Mouse (Mus musculus) lung, embryonic 14.5 days (tissue): ENCODE data around the gene Qrich2. TPM values are rescaled to one million over a fixed set of nuclear protein-coding genes. Genes with fewer than 3 reads are reported as not detected.
A peak's percentile ranks its signal among the peaks of the same experiment; 100 is the strongest.
"Not testable (repeated sequence)": the region's sequence is repeated elsewhere in the genome, so short reads cannot be mapped to it uniquely, and the experiment has no call there.

Experiments used
- ATAC-seq: fragments of 200-750 bp; cut with Nextera tagmentation; 2 replicates; pipeline ENCODE4 v1.8.0; 2017; ENCODE audit warnings: mild to moderate bottlenecking, moderate TSS enrichment, moderate library complexity; ENCODE audit not compliant: insufficient read depth
- DNase-seq: peaks from one replicate; pipeline ENCODE4 v3.0.0-alpha.2; 2015
- H3K27ac ChIP-seq: fragments of 300-500 bp; sonication (generic); 2 replicates; pipeline ENCODE4 v1.5.1; 2014; ENCODE audit warnings: low read depth, mild to moderate bottlenecking, moderate library complexity
- H3K27me3 ChIP-seq: fragments of 300-500 bp; sonication (generic); 2 replicates; pipeline ENCODE4 v1.6.1; 2014; ENCODE audit warnings: low read length, control low read depth; ENCODE audit not compliant: insufficient read depth
- H3K36me3 ChIP-seq: fragments of 300-500 bp; sonication (generic); 2 replicates; pipeline ENCODE4 v1.6.1; 2014; ENCODE audit warnings: control low read depth; ENCODE audit not compliant: insufficient read depth
- H3K4me1 ChIP-seq: fragments of 300-500 bp; sonication (generic); 2 replicates; pipeline ENCODE4 v1.6.1; 2014; ENCODE audit warnings: antibody characterized with exemption, control low read depth; ENCODE audit not compliant: insufficient read depth
- H3K4me2 ChIP-seq: fragments of 300-500 bp; sonication (generic); 2 replicates; pipeline ENCODE4 v1.6.1; 2014; ENCODE audit warnings: mild to moderate bottlenecking
- H3K4me3 ChIP-seq: fragments of 300-500 bp; sonication (generic); 2 replicates; pipeline ENCODE4 v1.5.1; 2014; ENCODE audit warnings: low read depth, low read length
- H3K9ac ChIP-seq: fragments of 300-500 bp; sonication (generic); 2 replicates; pipeline ENCODE4 v1.6.1; 2014
- H3K9me3 ChIP-seq: fragments of 300-500 bp; sonication (generic); 2 replicates; pipeline ENCODE4 v1.6.1; 2016; ENCODE audit warnings: low read depth, low read length, control low read depth
- CTCF ChIP-seq: IDR thresholded peaks from 2 replicates; pipeline ENCODE4 v1.5.1; 2016; ENCODE audit warnings: antibody characterized with exemption, low read depth
- WGBS: fragments of 180-500 bp; shearing (Covaris S2); extraction: QIAGEN DNeasy Blood & Tissue Kit; methylation state at CpG from one replicate; pipeline ENCODE4 v1.1.7; 2014; 5-methylcytosine and 5-hydroxymethylcytosine counted together
- polyA plus RNA-seq: library from polyadenylated mRNA; unstranded; fragments of >200 nt; fragmentation: Nextera tagmentation; extraction: Ambion mirVana; gene quantifications from 2 replicates; pipeline ENCODE4 v1.2.1, GENCODE M21; 2014

Qrich2 gene
- polyA plus RNA-seq, 1 experiment from 2014 or later: 0.45 TPM

DNA sequence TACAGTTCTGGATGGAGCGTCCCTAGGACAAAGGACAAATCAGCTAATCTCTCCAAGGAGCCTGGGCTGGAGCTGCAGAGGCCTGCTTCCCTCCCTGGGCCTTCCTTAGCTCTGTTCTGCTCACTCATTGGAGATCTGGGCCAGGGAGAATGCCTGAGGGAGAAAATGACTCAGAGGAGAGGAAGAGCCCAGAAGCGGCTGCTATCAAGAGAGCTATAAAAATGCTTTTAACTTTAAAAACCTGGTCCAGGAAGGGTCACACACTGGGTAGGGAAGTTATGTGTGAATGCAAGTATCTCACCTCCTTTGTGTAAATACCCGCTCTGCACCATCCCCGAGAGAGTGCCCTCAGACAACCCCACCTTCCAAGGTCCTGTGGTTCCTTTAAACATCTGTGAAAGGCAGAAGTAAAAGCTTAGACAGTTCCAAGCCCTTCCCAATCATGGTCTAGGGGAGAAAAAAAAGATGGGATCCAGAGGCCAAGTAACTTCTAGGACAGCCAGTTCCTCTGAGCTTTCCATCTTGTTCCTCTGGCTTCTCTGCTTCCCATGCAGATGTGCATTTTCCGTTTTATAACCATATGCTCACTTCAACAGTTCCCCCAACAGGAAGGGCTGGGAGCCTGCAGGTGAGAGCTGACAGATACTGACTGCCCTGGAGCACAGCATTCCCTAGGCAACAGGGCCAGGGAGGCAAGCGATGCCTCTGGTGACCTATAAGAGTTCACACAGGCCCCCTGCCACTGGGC is 49.7 kb downstream of the Qrich2 start:
- no peaks in the 10 kb centered on the region for H3K36me3 ChIP-seq
- DNase-seq: no peak
- H3K27ac ChIP-seq: no peak overlapping the region
- no peak overlapping the region for H3K4me3 ChIP-seq
- no peaks in the 10 kb centered on the region for H3K9me3 ChIP-seq
- ATAC-seq: no peak
- no peak overlapping the region for H3K9ac ChIP-seq
- H3K4me1 ChIP-seq: 0 out of 2 replicates have a peak, but pooled peaks cover 13% of the 10 kb centered on the region
- 47% methylated on average over 6 of the region's 6 CpGs for WGBS
- H3K27me3 ChIP-seq: no peaks in the 10 kb centered on the region
- no peak overlapping the region for H3K4me2 ChIP-seq
- TF ChIP-seq CTCF: no peak

DNA sequence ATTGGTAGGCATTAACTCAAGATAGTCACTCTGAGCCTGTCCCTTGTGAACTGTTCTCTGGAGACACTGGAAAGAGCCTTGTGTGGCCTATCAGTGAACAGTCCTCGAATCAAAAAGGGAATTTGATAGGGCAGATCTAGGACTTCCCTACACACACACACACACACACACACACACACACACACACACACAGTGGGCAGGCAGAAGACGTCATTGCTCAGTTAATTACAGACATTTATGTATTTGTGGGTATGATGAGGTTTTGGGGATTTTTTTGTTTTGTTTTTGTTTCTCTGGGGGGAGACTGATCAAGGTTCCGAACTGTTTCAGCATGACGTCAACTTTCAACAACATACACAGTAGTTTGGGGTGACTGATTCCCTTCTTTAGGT is 52.4 kb downstream of the Qrich2 start:
- Histone ChIP-seq H3K9ac (no peak overlapping the region), H3K27ac (no peak overlapping the region), H3K4me1 (0 out of 2 replicates have a peak, but pooled peaks cover 12% of the 10 kb centered on the region), H3K27me3 (no peaks in the 10 kb centered on the region), H3K4me2 (peak overlapping the region; percentile 100), H3K9me3 (no peaks in the 10 kb centered on the region), H3K4me3 (peak overlapping the region; percentile 76; the same call in 1 of the 2 replicates), H3K36me3 (no peaks in the 10 kb centered on the region)
- 66% methylated on average over 4 of the region's 4 CpGs for WGBS
- DNase-seq: no peak
- ATAC-seq: no peak
- TF ChIP-seq CTCF: no peak

DNA sequence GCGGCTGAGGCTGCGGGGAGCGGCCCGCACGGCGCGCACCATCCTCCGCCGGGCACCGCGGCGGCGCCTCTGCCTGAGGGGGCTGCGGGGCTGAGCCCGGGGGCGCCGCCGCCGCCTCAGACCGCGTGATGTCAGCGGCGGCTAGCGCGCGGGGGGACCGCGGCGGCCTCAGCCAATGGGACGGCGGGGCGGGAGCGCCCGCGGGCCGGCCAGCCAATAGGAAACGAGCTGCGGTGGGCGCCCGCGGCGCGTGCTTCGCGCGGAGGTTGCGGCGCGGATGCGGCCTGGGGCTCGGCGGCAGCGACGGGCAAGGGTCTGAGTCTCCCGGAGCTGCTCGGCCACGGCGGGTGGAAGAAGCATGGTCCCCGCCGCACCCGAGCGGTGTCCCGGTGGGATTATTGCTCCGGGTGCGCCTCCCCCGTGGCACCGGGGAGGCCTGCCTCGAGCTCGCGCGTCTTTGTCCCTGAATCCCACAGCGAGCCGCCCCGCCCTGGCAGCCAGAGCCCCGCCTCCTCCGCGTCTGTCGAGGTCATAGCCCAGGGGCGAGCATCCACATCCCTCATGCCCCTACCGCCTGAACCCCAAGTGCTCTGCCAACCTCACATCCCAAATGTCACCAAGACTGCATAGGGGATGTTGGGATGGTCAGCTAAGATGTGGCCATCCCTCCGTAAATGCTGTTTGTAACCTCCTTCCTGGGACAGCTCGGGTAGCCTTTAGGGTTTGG is 53.0 kb downstream of the Qrich2 start, which contains the start of gene Rnf157:
TSS of gene Rnf157 (minus strand) at position 129 of the 727 bp plus-strand sequence.
- Histone ChIP-seq H3K4me2 (peak within 1 kb of the TSS; percentile 100), H3K4me3 (peak within 1 kb of the TSS; percentile 76), H3K9me3 (no peaks in the 10 kb centered on the region), H3K4me1 (0 out of 2 replicates have a peak, but pooled peaks cover 6% of the 10 kb centered on the region), H3K36me3 (no peaks in the 10 kb centered on the region), H3K27ac (peak within 1 kb of the TSS; percentile 65; the same call in 1 of the 2 replicates), H3K9ac (peak within 1 kb of the TSS; percentile 77), H3K27me3 (no peaks in the 10 kb centered on the region)
- TF ChIP-seq CTCF: no peak
- ATAC-seq: peak; percentile 94
- peak; percentile 93 for DNase-seq
- 2% methylated on average over 71 of the region's 82 CpGs for WGBS

DNA sequence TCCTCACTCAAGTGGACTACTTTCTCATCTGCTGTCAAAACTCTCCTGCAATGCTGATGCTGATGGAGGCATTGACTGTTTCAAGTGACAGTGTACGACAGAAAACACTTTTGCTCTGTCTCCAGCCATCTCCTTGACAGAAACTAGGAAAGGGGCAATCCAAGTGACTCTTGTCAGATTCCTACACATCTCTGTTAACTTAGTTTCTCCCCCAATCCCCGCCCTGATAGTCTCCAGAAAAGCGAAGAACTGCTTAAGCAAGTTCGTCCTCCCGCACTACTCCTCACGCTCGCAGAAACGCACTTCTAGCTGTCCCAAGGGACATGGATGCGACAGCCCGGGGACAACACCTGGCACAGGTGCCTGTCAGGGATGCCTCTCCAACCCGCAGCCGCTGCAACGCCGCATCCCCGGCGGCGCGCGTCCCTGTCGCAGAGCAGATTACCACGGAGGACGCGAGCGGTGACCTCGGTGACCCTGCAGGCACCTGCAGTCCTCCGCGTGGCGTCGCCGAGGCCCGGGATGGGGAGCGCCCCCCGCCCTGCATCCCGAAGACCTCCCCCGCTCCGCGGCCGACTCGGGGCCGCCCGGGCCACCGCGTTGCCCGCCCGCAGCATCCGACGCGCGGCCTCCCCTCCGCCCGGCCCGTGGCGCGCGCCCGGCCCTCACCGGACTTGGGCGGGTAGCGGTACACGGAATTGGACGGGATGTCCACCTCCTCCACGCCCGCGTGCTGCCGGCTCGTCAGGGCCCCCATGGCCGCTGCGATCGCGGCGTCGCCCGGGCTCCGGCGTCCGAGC is 53.8 kb downstream of the Qrich2 start:
- Histone ChIP-seq H3K9ac (peak overlapping the region; percentile 77), H3K9me3 (no peaks in the 10 kb centered on the region), H3K4me1 (0 out of 2 replicates have a peak, but pooled peaks cover 5% of the 10 kb centered on the region), H3K36me3 (no peaks in the 10 kb centered on the region), H3K27me3 (no peaks in the 10 kb centered on the region), H3K4me2 (peak overlapping the region; percentile 100), H3K27ac (peak overlapping the region; percentile 65; the same call in 1 of the 2 replicates), H3K4me3 (peak overlapping the region; percentile 76)
- DNase-seq (peak; percentile 30), ATAC-seq (peak; percentile 44)
- no peak for TF ChIP-seq CTCF
- WGBS: 1% methylated on average over 66 of the region's 76 CpGs

DNA sequence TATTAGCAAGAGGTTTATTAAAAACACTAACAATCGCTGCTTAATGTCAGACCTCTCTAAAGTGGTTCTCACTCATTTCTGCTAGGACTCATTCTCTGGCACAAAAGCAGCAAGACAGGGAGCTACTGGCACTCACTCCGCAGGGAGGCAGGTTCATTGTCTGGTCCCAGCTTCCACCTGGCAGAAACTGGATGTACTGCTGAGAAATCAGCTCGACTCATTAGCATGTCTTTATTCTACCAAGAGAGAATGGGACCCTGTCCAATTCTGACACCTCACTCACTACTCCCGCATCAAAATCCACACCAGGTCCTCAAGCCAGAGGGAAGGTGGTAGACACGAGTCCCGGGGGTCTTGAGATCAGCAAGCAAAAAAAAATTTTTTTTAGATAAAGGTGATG is 54.5 kb downstream of the Qrich2 start:
- Histone ChIP-seq H3K4me1 (0 out of 2 replicates have a peak, but pooled peaks cover 5% of the 10 kb centered on the region), H3K9me3 (no peaks in the 10 kb centered on the region), H3K27me3 (no peaks in the 10 kb centered on the region), H3K4me3 (peak overlapping the region; percentile 76), H3K27ac (no peak overlapping the region), H3K4me2 (peak overlapping the region; percentile 100), H3K36me3 (0 out of 2 replicates have a peak, but pooled peaks cover 2% of the 10 kb centered on the region), H3K9ac (no peak overlapping the region)
- DNase-seq: no peak
- no peak for TF ChIP-seq CTCF
- 21% methylated on average over 6 of the region's 6 CpGs for WGBS
- ATAC-seq: no peak

DNA sequence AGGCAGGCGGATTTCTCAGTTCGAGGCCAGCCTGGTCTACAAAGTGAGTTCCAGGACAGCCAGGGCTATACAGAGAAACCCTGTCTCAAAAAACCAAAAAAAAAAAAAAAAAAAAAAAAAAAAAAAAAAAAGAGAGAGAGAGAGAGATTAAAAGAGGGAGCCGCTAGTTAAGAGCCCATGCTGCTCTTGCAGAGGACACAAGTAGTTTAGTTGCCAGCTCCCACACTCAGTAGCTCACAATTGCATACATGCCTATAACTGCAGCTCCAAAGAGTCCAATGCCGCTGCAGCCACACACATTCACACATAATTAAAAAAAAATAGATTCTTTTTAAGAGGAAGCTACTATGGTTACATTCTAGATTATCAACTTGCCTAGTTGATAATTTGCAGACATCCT is 55.6 kb downstream of the Qrich2 start:
- H3K27ac ChIP-seq, H3K27me3 ChIP-seq, H3K9me3 ChIP-seq, H3K4me1 ChIP-seq, DNase-seq, H3K4me3 ChIP-seq, ATAC-seq, H3K4me2 ChIP-seq, H3K9ac ChIP-seq, H3K36me3 ChIP-seq: not testable (repeated sequence)
- WGBS: 84% methylated on average over 4 of the region's 4 CpGs
